Mouse (Mus musculus): ENCODE results near the gene Clspn.

DNA sequence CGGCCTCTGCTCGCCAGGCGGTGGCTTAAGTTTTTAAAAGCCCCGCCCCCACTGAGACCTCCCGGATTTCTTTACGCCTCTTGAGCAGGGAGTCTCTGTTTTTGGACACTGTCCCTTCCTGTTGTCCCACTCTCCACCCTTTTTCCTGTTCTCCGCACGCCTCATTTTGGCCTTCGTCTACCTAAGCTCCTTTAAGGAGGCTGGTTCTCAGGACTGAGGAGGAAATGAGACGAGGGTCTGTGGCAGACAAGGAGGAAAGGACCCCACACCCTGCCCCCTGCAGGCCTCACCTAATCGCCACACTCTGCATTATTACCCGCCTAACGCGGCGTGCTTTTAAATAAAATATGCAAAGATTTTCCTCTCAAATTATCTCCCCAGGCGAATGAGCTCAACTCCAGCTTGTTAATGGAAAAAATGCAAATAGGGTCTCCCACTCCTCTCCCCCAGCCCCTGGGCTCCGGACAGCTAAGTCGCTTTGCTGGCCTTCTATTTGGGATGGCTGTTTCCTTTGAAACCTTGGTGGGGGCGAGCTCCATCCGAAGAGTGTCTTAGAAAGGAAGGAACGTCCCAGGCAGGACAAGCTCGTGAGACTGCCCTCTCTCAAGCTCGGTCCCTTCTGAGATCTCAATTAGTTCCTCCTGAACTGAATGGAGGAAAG lies 70.4 kb downstream of the Clspn start:
- TF ChIP-seq CTCF (IDR thresholded peaks at IDR 0.05; ENCODE audit: low read depth) (peak; percentile 34), EP300 (IDR thresholded peaks at IDR 0.05; ENCODE audit: low read depth) (no peak)
